Mouse (Mus musculus): ENCODE data around the gene Stard9.

Gene Stard9

GRCm38 (mm10) chr2:120628886-120629735, at the start of gene Stard9:
Stard9 (plus strand) TSS chr2:120629121.
- in situ Hi-C loops (cut with MboI, MseI) = no loop called here

- in situ Hi-C loops (cut with MboI, MseI) = no loop called here
These were observed 39.2 kb upstream of the Stard9 start for GRCm38 (mm10) chr2:120589759-120590158.

- in situ Hi-C loops (cut with MboI, MseI) = no loop called here
These were observed 36.7 kb upstream of the Stard9 start for GRCm38 (mm10) chr2:120592227-120592626.

GRCm38 (mm10) chr2:120597734-120598133, 31.2 kb upstream of the Stard9 start:
- in situ Hi-C loops (cut with MboI, MseI) = no loop called here

- in situ Hi-C loops (cut with MboI, MseI) = no loop called here
These were observed 29.4 kb upstream of the Stard9 start for GRCm38 (mm10) chr2:120599506-120599905.

- in situ Hi-C loops (cut with MboI, MseI) = loop anchor here (25.0 kb wide), 1 partner anchor 919 kb away; the partner anchor contains the start of gene Rtf1
These were observed 22.8 kb upstream of the Stard9 start for GRCm38 (mm10) chr2:120606021-120606690.

- in situ Hi-C loops (cut with MboI, MseI) = loop anchor here (25.0 kb wide), 1 partner anchor 922 kb away; the partner anchor contains the start of gene Rtf1
These were observed 19.8 kb upstream of the Stard9 start, which contains the start of the genes Haus2 and Lrrc57 for GRCm38 (mm10) chr2:120608830-120609723. Haus2 (plus strand) TSS chr2:120609383. Lrrc57 (minus strand) TSS chr2:120609520.

GRCm38 (mm10) chr2:120616279-120617163, 12.4 kb upstream of the Stard9 start:
- in situ Hi-C loops (cut with MboI, MseI) = loop anchor here (25.0 kb wide), 1 partner anchor 929 kb away; the partner anchor contains the start of gene Rtf1

GRCm38 (mm10) chr2:120619538-120619937, 9.4 kb upstream of the Stard9 start:
- in situ Hi-C loops (cut with MboI, MseI) = loop anchor here (25.0 kb wide), 1 partner anchor 932 kb away; the partner anchor contains the start of gene Rtf1

- in situ Hi-C loops (cut with MboI, MseI) = loop anchor here (25.0 kb wide), 1 partner anchor 936 kb away; the partner anchor contains the start of gene Rtf1
These were observed 6.0 kb upstream of the Stard9 start for GRCm38 (mm10) chr2:120622920-120623319.

GRCm38 (mm10) chr2:120628076-120628865, 650 bp upstream of the Stard9 start:
- in situ Hi-C loops (cut with MboI, MseI) = no loop called here

- in situ Hi-C loops (cut with MboI, MseI) = loop anchor here (10.0 kb wide), 1 partner anchor 945 kb away; no protein-coding TSS in a partner anchor
These were observed 1.3 kb downstream of the Stard9 start for GRCm38 (mm10) chr2:120630246-120630645.

- in situ Hi-C loops (cut with MboI, MseI) = loop anchor here (10.0 kb wide), 1 partner anchor 944 kb away; no protein-coding TSS in a partner anchor
These were observed 1.7 kb downstream of the Stard9 start for GRCm38 (mm10) chr2:120630655-120631054.

- in situ Hi-C loops (cut with MboI, MseI) = loop anchor here (10.0 kb wide), 1 partner anchor 943 kb away; no protein-coding TSS in a partner anchor
These were observed 2.6 kb downstream of the Stard9 start for GRCm38 (mm10) chr2:120631521-120631920.

- in situ Hi-C loops (cut with MboI, MseI) = loop anchor here (10.0 kb wide), 1 partner anchor 943 kb away; no protein-coding TSS in a partner anchor
These were observed 3.0 kb downstream of the Stard9 start for GRCm38 (mm10) chr2:120631957-120632356.

GRCm38 (mm10) chr2:120640835-120641234, 11.9 kb downstream of the Stard9 start:
- in situ Hi-C loops (cut with MboI, MseI) = no loop called here

- in situ Hi-C loops (cut with MboI, MseI) = no loop called here
These were observed 14.9 kb downstream of the Stard9 start for GRCm38 (mm10) chr2:120643836-120644235.

- in situ Hi-C loops (cut with MboI, MseI) = no loop called here
These were observed 17.9 kb downstream of the Stard9 start for GRCm38 (mm10) chr2:120646777-120647176.

Data from T-helper 2 cell (primary cell).